Mouse (Mus musculus): Measurements from ENCODE around the gene Zfp184. TPM values are rescaled to one million over a fixed set of nuclear protein-coding genes. Genes with fewer than 3 reads are reported as not detected.
A peak's percentile ranks its signal among the peaks of the same experiment; 100 is the strongest.

Gene Zfp184
- total RNA-seq, 2 experiments from 2014 or later, result 3.9 TPM

DNA sequence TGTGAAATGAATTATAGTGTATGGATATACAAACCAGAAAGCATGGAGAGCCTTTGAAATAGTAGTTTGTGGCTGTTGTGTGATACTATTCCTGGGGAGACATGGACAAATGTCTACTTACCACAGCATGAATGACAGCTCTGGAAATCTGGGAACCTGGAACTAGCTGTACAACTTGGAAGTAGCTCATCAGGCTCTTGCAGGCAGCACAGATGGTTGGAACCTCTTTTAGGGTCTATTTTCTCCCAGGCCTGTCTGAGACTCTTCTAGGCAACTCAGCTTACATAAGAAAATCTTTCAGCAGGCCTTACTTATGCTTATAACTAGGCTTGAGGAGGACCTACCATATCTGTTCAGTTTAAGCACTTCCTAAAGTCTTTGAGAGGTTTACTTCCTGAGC lies 21.5 kb upstream of the Zfp184 start:
- DNase-seq, result no peak

DNA sequence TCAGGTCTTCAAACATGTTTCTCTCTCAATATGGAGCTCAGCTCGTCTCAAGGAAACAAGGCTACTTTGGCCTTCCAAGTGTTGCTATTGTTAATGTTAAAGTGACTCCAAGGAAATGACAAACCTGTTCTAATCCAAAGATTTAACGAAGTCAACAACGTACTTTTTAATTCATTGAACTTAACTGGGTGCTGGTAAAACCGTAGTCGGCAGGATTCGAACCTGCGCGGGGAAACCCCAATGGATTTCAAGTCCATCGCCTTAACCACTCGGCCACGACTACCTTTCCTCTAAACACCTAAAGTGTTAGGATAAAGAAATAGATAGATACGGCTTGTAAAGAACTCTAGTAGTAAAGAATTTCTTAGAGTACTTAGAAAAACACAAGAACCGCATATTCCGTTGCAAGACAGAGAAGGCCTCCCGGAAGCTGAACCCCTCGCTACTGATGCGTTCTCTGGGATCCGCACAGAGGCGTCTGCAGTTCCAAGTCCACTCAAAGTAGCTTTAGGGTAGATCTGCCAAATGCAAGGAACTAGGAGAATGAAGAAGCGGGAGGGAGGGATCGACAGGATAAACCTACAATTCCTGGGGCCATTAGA lies 20.1 kb upstream of the Zfp184 start:
- no peak for DNase-seq

DNA sequence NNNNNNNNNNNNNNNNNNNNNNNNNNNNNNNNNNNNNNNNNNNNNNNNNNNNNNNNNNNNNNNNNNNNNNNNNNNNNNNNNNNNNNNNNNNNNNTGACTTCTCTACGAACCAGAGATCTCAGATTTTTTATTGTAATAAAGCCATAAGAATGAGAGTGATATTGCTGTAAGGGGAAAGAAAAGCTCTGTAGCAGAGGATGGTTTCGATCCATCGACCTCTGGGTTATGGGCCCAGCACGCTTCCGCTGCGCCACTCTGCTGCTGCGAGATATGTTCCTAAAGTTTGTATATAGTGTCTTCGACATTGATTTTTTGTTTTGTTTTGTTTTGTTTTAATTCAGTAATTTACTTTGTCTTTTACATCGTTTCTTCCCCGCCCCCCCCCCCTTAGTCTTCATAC lies 13.9 kb upstream of the Zfp184 start:
- DNase-seq, result no peak

DNA sequence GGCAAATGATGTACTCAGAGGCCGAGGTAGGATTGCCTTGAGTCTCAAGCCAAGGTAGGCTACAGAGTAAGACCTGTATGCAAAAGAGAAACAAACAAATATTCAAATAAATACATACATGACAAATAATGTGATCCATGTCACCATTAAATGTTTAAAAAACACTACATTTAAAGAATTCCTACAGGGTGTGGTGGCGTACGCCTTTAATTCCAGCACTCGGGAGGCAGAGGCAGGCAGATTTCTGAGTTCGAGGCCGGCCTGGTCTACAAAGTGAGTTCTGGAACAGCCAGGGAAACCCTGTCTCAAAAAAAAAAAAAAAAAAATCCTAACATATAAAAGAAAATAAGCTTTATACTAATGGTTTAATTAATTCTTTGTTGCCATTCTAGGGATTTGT lies 13.2 kb upstream of the Zfp184 start:
- no peak for DNase-seq

DNA sequence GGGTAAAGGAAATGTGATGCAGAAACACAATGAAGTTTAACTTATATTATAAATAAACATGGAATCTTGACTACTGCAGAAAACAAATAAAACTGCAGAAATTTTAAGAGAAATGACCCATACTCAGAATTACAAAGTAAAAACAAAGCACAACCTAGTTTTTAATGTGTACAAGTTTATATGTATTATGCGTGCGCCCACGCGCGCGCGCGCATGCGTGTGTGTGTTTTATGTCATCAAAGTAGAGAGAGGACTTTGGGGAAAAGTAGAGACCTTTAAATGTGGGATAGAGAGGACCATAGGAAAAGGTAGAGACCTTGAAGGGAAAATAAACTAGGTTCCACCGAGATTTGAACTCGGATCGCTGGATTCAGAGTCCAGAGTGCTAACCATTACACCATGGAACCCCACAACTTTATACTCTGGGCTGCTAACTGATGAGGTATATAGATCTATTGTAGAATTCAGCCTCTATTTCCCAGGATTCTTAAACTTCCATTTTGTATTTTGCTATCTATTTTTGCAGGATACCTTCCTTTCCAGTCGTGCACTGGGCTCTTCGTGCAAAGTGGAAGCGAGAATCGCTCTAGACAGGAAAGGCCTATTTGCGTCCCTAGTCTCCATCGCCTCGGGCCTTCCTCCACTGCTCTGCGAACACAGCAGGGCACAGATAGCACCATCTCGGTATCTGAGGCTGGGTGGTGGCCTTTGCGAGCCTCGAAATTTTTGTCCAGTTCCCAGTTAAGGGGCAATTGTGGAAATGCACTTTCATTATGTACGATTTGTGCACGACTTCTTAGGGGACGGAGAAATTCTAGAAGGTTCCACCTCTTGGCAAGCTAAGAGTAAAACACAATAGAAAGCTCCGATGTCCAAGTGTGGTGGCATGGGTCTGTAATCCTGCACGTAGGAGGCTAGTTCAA lies 11.0 kb upstream of the Zfp184 start:
- DNase-seq, result peak; percentile 25

DNA sequence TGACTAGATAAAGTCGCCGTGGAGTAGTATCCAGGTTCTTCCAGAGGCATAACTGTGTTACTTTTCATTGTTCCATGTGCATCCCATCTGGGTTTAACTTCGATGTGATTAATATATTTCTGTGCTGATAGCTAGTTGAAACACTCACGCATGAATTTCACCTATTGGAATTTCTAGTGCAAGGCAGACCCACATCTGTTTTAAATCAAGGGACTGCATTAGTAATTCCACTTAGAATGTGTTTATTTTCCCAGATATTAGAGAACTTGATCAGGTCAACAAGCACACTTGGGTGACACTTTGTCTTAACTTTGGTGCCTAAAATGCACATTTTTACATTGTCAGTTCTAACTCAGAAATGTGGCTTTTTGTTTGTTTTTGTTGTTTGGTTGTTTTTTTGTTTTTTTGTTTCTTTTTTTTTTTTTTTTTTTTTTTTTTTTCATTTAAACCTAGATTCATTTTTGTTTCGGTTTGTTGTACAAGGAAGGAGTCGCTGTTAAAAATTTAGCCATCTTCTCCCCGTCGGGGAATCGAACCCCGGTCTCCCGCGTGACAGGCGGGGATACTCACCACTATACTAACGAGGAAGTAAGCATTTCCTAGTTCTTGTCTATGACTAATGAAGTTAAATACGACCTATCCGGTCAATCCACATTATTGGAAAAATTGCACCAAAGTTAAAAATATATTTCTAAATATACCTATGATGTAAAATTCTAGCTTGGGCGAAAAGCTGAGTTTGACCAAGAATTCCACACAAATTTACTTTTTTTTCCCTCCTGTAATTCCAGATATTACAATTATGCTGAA lies 9.7 kb upstream of the Zfp184 start:
- peak; percentile 74 for DNase-seq

DNA sequence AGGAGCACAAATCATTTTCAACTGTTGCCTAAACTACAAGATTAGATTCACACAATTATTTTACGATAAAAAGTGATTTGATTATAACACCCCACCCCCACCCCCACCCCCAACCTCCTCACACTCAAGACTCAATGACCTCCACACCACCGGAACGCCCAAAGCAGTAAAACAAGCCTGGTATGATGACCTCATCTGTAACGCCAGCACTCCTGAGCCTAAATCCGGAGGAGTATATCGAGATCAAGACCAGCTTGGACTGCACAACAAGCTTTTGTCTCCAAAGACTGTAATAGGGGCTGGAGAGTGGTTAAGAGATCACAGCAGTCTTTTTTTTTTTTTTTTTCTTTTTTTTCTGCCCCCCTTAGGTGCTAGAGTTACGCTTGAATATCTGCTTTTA lies 9.1 kb upstream of the Zfp184 start:
- DNase-seq, result no peak

DNA sequence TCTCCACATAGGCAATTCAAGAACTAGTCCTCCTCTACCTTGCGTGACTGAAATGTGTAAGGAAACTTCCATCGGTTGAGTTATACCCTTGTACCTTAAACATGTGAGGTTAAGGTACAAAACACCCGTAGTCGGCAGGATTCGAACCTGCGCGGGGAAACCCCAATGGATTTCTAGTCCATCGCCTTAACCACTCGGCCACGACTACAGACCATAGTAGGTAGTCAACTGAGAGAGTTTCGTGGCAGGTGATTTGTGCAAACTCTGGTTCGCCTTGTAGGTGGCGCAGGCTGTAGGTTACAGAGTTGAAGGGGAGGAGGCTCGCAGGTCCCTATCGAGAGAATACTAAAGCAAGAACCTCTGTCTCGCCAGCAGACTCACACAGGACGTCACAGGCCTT lies 7.9 kb upstream of the Zfp184 start:
- DNase-seq, result peak; percentile 29

DNA sequence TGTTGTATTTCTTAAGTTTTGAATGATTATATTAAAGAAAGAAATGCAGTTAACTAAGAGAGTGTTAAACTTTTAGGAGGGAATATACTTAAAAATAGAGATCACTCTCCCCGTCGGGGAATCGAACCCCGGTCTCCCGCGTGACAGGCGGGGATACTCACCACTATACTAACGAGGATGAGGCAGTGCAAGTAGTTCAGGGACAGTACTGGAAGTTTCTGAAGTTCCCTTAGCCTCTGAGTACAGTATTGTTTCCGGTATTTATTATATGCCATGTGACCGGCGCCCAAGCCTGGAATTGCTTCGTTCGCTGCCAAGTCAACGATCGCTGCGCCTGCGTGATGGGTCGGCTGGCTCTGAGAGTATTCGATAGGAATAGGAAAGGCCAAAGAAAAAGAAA lies 4.7 kb upstream of the Zfp184 start:
- peak; percentile 92 for DNase-seq

DNA sequence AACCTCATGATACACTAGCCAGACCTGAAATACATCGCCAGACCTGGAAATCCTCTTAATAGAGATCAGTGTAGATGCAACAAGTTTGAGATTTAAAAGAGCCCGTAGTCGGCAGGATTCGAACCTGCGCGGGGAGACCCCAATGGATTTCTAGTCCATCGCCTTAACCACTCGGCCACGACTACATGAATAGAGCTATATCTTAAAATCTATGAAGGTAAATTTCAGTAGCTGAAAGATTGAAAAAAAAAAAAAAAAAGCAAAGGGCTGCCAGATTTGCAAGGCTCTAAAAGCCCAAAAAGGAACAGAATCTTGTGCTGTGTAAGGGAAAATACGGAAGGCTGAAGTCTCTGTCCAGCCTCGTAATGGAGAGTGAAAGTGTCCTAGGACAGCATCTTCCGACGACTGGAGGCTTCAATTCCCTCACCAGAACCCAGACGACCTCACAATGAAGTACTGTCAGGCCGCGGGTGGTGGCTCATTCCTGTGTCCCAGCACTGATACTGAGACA lies 4.0 kb upstream of the Zfp184 start:
- DNase-seq, result peak; percentile 81

DNA sequence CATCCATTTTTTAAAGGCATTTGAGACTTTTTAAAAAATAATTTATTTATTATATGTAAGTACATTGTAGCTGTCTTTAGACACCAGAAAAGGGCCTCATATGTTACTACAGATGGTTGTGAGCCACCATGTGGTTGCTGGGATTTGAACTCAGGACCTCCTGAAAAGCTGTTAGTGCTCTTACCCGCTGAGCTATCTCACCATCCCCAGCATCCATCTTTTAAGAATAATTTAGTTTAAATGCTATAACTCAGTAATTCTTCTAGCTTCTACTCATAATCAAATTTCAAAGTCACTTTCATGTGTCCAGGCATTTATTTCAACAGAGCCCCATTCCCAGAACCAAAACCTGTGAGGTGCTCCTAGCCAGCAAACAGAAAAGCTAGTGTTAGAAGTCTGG lies 1.2 kb upstream of the Zfp184 start:
- no peak for DNase-seq

DNA sequence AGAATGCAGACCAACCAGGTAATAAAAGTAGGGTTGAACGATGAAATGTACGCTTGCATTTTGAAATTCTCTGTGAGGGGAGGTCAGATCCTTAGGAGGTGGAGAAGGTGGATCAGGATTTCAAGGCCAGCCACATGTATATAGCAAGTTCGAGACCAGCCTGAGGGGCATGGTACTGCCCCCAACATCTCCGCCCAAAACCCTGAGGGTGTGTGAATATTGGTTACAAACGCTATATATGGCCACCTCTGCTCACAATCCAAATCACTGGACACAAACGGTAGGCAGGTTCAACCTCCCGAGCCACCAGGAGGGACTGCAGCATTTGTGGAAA lies 335 bp upstream of the Zfp184 start:
- DNase-seq, result no peak

DNA sequence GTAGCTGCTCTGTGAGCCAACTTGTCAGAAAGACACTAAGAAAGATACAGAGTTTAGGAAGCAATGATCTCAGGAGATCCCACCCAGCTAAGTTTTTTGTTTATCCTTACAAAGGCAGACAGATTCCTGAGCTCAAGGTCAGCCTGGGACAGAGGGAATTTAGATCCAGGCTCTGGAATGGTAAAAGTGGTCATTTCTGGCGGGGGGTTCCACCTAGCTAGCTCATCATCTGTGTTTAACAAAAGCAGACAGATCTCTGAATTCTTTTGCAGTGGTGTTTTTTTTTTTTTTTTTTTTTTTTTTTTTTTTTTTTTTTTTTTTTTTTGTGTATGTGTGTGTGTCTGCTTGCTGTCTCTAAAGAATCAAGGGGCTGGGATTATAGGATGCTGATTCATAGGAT lies 24.4 kb downstream of the Zfp184 start:
- no peak for DNase-seq

DNA sequence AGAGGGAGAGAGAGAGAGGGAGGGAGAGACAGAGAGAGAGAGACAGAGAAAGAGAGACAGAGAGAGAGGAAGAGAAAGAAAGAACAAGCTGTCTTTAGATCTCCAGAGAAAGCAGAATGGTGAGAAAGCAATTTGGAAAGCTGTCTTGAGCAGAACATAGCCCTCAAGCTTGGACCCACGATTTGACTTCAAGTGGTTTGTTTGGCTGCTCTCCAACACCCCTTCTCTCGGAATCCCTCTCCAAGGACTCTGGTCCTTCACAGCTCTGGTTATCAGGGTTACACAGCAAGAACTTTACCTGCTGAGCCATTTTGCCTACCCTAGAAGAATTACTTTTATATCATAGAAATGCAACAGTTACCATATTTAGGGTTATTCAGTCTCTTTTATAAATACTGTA lies 24.9 kb downstream of the Zfp184 start:
- DNase-seq, result no peak

DNA sequence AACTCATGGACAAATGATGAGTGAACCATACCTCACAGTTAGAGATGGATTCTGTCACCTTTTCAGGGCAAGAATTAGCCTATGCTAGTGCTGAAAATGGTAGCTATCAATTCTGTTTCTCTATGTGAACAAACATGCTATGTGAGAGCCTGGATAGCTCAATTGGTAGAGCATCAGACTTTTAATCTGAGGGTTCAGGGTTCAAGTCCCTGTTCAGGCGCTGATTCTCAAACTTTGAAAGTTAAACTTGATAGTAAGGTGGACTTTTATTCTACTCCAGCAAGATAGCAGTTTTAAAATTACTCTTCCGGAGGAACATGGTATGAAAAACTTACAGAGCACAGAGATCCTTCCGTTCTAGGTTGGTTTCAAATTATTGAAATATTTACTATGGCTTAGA lies 26.7 kb downstream of the Zfp184 start:
- DNase-seq, result no peak

DNA sequence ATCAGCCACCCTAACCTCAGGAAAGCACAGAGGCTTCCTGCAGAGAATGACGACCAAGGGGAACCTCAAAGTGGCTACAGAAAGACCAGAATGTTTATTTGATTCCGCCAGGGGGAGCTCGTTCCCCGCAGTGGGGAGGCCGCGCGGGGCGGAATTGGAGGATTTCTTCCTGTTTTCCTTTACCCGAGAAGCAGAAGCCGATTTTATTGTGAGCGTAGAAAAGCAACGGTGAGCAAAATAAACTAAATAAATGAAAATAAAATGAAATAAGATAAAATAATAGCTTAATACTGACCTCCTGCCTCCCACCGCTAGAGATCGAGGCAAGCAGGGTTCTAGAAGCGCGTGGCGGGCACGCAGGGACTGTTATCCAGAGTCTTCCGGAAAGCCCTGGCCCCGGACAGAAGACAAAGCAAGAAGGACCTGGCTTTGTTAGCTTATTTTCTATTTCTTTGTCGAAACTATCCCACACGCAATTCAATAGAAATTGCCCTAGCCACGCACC lies 29.4 kb downstream of the Zfp184 start:
- peak; percentile 94 for DNase-seq

DNA sequence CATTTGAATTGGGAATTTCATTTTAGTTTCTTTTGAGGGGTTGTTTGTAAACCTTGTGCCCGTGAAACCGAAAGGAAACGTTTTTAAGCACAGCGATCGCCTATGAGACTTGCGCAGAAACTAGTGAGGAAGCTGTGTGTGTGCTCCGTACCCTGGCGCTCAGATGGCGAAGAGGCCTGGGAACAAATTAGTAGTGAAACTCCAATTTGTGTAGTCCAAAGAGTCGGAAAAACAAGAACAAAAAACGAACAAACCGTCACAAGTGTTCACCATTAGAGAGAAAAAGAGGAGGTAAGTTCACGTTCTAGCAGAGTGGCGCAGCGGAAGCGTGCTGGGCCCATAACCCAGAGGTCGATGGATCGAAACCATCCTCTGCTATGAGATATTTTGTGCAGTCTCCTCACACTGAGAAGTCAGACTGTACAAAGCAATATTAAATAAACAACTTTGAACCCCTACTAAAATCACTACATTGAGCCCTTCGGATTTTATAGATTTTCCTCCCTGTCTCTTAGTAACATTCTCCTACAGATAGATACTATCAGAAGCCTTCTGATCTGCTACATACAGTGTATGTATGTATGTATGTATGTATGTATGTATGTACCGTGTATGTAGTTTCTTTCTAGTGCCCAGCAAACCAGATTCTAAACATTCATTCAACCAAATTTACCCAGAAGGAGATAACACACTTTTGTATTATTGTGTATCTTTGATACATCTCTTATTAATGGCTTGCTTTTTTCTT lies 30.0 kb downstream of the Zfp184 start:
- peak; percentile 78 for DNase-seq

DNA sequence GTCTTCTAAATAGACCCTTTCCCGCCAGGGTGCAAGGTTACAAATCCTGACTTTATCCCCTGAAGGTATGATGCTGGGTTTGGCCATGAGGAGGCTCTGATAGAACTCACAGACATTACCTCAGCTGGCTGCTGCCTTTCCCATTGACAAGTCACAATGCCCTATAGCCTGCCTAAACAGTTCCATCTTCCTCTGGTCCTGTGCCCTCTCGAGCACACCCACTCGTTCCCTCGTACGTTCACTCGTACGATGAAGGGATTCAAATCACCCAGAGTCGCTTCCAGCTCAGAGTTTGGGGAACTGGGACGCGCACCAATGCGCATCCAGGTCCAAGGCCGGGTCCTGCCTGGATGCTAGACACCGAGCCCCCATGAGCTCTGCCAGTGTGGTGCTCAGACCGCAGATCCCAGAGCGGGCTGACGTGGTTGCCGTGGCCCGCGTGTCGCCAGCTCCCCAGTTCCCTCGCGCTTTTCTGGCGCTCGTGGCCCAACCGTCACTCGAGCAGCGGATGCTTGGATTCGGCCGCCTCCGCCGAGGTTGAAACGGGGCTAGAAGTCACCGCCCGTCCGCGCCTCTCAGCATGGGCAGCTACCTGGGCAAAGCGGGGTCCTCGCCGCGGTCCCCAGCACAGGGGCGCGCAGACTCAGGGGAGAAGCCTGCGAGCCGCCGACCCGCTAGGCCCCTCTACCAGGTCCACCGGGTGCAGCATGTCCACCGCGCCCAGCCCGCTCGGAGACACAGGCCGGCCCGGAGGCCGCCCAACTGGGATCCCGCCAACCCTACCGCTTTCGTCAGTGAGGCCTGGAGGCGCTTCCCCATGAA lies 36.3 kb downstream of the Zfp184 start, which contains the start of gene Pom121l2:
Gene Pom121l2, plus strand, starts transcription at position 214 of the 822 bp plus-strand sequence.
- peak; percentile 73 for DNase-seq

DNA sequence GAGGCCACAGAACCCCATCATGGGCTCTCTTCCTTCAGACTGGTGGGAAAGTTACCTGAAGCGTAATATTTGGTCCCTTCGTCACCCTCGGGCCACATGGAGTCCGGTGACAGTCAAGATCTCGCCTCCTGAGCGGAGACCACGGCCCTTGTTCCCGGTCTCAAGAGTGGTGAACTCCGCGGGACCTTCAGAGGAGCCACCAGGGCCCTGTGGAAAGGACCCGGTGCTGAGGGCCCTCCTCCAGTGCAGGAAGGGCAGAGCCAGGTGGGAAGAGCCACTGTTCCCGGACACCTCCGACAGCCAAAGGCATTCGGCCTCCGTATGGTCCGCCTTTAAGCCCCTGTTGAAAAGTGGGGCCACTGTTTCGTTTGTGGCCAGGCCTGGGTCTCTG lies 36.9 kb downstream of the Zfp184 start:
- DNase-seq, result no peak

DNA sequence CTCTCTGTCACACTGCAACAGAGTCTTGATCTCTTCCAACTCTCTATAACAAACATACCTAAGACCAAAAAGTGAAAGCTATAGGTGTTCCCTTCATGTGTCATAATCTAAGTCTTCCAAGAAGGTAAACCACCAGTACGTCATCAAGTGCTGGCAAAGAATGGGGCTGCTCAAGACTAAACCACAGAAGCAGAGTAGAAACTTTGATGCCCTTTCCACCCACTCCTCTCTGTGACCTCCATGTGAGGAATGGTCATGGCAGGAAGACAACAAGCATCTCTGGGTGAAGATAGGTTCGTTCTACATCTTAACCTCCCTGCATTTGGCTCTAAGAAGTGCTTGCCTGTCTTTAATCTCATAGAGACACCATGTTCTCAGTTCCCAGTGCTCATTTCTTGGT lies 39.6 kb downstream of the Zfp184 start:
- no peak for DNase-seq

DNA sequence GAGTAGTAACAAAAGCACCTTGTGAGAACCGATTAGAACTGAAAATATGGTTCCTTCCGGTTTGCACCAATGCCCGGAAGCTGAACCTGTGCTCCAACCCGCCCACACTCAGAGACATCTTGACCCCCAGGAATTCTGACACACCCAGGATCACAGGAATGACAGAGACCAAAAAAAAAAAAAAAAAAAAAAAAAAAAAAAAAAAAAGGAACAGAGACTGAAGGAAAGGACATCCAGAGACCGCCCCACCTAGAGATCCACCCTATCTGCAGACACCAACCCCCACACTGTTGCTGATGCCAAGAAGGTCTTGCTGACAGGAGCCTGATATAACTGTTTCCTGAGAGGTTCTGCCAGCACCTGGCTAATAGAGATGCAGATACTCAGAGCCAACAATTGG lies 47.7 kb downstream of the Zfp184 start:
- DNase-seq, result no peak
